Mouse (Mus musculus) intestine, embryonic 16.5 days (tissue): ENCODE measurements at regions not wholly inside any gene's neighbourhood (a gene's known extent, or its start where the extent isn't known, plus 50 kb on each side); places are given as distances from the start of the nearest gene placed in this dataset.

ENCODE experiments used
- ATAC-seq: fragments of 200-750 bp; cut with Nextera tagmentation; 2 replicates; pipeline ENCODE4 v1.8.0; 2017; ENCODE audit warnings: moderate TSS enrichment, moderate library complexity
- H3K27ac ChIP-seq: fragments of 300-500 bp; sonication (generic); 2 replicates; pipeline ENCODE4 v1.5.1; 2014; ENCODE audit warnings: mild to moderate bottlenecking, low read length
- H3K27me3 ChIP-seq: fragments of 300-500 bp; sonication (generic); replicated peaks from 2 replicates; pipeline ENCODE4 v1.6.1; 2014; ENCODE audit warnings: low read length, control low read depth, mixed read lengths; ENCODE audit not compliant: control insufficient read depth, insufficient read depth
- H3K36me3 ChIP-seq: fragments of 300-500 bp; sonication (generic); 2 replicates; pipeline ENCODE4 v1.6.1; 2014; ENCODE audit warnings: low read length, control low read depth; ENCODE audit not compliant: control insufficient read depth, insufficient read depth
- H3K4me1 ChIP-seq: fragments of 300-500 bp; sonication (generic); 2 replicates; pipeline ENCODE4 v1.6.1; 2014; ENCODE audit warnings: low read length, control low read depth, mixed read lengths; ENCODE audit not compliant: control insufficient read depth, insufficient read depth
- H3K4me2 ChIP-seq: fragments of 300-500 bp; sonication (generic); 2 replicates; pipeline ENCODE4 v1.6.1; 2014; ENCODE audit warnings: low read depth, low read length, control low read depth
- H3K4me3 ChIP-seq: fragments of 300-500 bp; sonication (generic); 2 replicates; pipeline ENCODE4 v1.5.1; 2014; ENCODE audit warnings: mild to moderate bottlenecking, low read length
- H3K9ac ChIP-seq: fragments of 300-500 bp; sonication (generic); 2 replicates; pipeline ENCODE4 v1.6.1; 2014; ENCODE audit warnings: low read depth, low read length
- H3K9me3 ChIP-seq: fragments of 300-500 bp; sonication (generic); 2 replicates; pipeline ENCODE4 v1.6.1; 2016; ENCODE audit warnings: low read length, control low read depth; ENCODE audit not compliant: control insufficient read depth
- WGBS: fragments of 180-500 bp; shearing (Covaris S2); extraction: QIAGEN DNeasy Blood & Tissue Kit; methylation state at CpG from one replicate; pipeline ENCODE4 v1.1.7; 2014; 5-methylcytosine and 5-hydroxymethylcytosine counted together

GRCm38 (mm10) chr12:70727496-70728259 is 97.6 kb upstream of the Frmd6 start:
- Histone ChIP-seq H3K4me3 (no peak overlapping the region), H3K36me3 (no peaks in the 10 kb centered on the region), H3K27me3 (no peaks in the 10 kb centered on the region), H3K27ac (no peak overlapping the region), H3K4me2 (no peak overlapping the region), H3K4me1 (no peaks in the 10 kb centered on the region), H3K9ac (no peak overlapping the region), H3K9me3 (no peaks in the 10 kb centered on the region)
- ATAC-seq, result no peak
- WGBS, result 81% methylated on average over 10 of the region's 10 CpGs

GRCm38 (mm10) chr12:70728407-70728806 is 96.9 kb upstream of the Frmd6 start:
- Histone ChIP-seq H3K4me1 (no peaks in the 10 kb centered on the region), H3K4me3 (no peak overlapping the region), H3K27ac (no peak overlapping the region), H3K9me3 (no peaks in the 10 kb centered on the region), H3K36me3 (no peaks in the 10 kb centered on the region), H3K9ac (no peak overlapping the region), H3K27me3 (no peaks in the 10 kb centered on the region), H3K4me2 (no peak overlapping the region)
- no peak for ATAC-seq
- WGBS, result 90% methylated on average over 1 of the region's 1 CpGs

GRCm38 (mm10) chr12:70729961-70730360 is 95.4 kb upstream of the Frmd6 start:
- no peak overlapping the region for H3K4me3 ChIP-seq
- H3K36me3 ChIP-seq, result no peaks in the 10 kb centered on the region
- H3K4me1 ChIP-seq, result no peaks in the 10 kb centered on the region
- H3K27me3 ChIP-seq, result no peaks in the 10 kb centered on the region
- 33% methylated on average over 6 of the region's 6 CpGs for WGBS
- no peak for ATAC-seq
- no peaks in the 10 kb centered on the region for H3K9me3 ChIP-seq
- H3K27ac ChIP-seq, result no peak overlapping the region
- no peak overlapping the region for H3K9ac ChIP-seq
- H3K4me2 ChIP-seq, result no peak overlapping the region

- Histone ChIP-seq H3K36me3 (no peaks in the 10 kb centered on the region), H3K4me1 (no peaks in the 10 kb centered on the region), H3K4me3 (no peak overlapping the region), H3K27me3 (no peaks in the 10 kb centered on the region), H3K4me2 (no peak overlapping the region), H3K9ac (no peak overlapping the region), H3K27ac (no peak overlapping the region), H3K9me3 (no peaks in the 10 kb centered on the region)
- ATAC-seq, result no peak
- WGBS, result 66% methylated on average over 6 of the region's 6 CpGs
These were observed 93.8 kb upstream of the Frmd6 start for GRCm38 (mm10) chr12:70731498-70731897.

GRCm38 (mm10) chr12:70732591-70732990 is 92.7 kb upstream of the Frmd6 start:
- no peak overlapping the region for H3K4me2 ChIP-seq
- H3K4me3 ChIP-seq, result no peak overlapping the region
- no peaks in the 10 kb centered on the region for H3K27me3 ChIP-seq
- no peaks in the 10 kb centered on the region for H3K36me3 ChIP-seq
- no peak for ATAC-seq
- H3K4me1 ChIP-seq, result no peaks in the 10 kb centered on the region
- 87% methylated on average over 3 of the region's 3 CpGs for WGBS
- no peak overlapping the region for H3K27ac ChIP-seq
- H3K9me3 ChIP-seq, result no peaks in the 10 kb centered on the region
- H3K9ac ChIP-seq, result no peak overlapping the region

GRCm38 (mm10) chr12:70738554-70738953 is 86.8 kb upstream of the Frmd6 start:
- WGBS, result 77% methylated on average over 3 of the region's 3 CpGs
- H3K36me3 ChIP-seq, result no peaks in the 10 kb centered on the region
- H3K9ac ChIP-seq, result no peak overlapping the region
- no peaks in the 10 kb centered on the region for H3K9me3 ChIP-seq
- no peak overlapping the region for H3K4me3 ChIP-seq
- H3K27me3 ChIP-seq, result no peaks in the 10 kb centered on the region
- no peak overlapping the region for H3K27ac ChIP-seq
- no peak for ATAC-seq
- H3K4me2 ChIP-seq, result no peak overlapping the region
- no peaks in the 10 kb centered on the region for H3K4me1 ChIP-seq

- Histone ChIP-seq H3K27me3 (no peaks in the 10 kb centered on the region), H3K36me3 (no peaks in the 10 kb centered on the region), H3K4me3 (no peak overlapping the region), H3K27ac (no peak overlapping the region), H3K4me2 (no peak overlapping the region), H3K4me1 (no peaks in the 10 kb centered on the region), H3K9ac (no peak overlapping the region), H3K9me3 (no peaks in the 10 kb centered on the region)
- WGBS, result 85% methylated on average over 6 of the region's 6 CpGs
- no peak for ATAC-seq
These were observed 86.0 kb upstream of the Frmd6 start for GRCm38 (mm10) chr12:70739316-70739715.

GRCm38 (mm10) chr12:70739766-70740165 is 85.5 kb upstream of the Frmd6 start:
- Histone ChIP-seq H3K27ac (no peak overlapping the region), H3K36me3 (no peaks in the 10 kb centered on the region), H3K27me3 (no peaks in the 10 kb centered on the region), H3K9me3 (no peaks in the 10 kb centered on the region), H3K4me2 (no peak overlapping the region), H3K9ac (no peak overlapping the region), H3K4me1 (no peaks in the 10 kb centered on the region), H3K4me3 (no peak overlapping the region)
- 60% methylated on average over 7 of the region's 7 CpGs for WGBS
- ATAC-seq, result no peak

- no peak for ATAC-seq
- 55% methylated on average over 3 of the region's 3 CpGs for WGBS
- no peaks in the 10 kb centered on the region for H3K4me1 ChIP-seq
These were observed 82.5 kb upstream of the Frmd6 start for GRCm38 (mm10) chr12:70742836-70743235.

GRCm38 (mm10) chr12:70745681-70746080 is 79.6 kb upstream of the Frmd6 start:
- Histone ChIP-seq H3K4me3 (no peak overlapping the region), H3K4me2 (no peak overlapping the region), H3K9ac (no peak overlapping the region), H3K36me3 (no peaks in the 10 kb centered on the region), H3K9me3 (no peaks in the 10 kb centered on the region), H3K4me1 (no peaks in the 10 kb centered on the region), H3K27ac (no peak overlapping the region), H3K27me3 (no peaks in the 10 kb centered on the region)
- 70% methylated on average over 2 of the region's 2 CpGs for WGBS
- no peak for ATAC-seq

More at GRCm38 (mm10) chr12:70742836-70743235, 82.5 kb upstream of the Frmd6 start:
- Histone ChIP-seq H3K27ac (no peak overlapping the region), H3K4me2 (no peak overlapping the region), H3K4me3 (no peak overlapping the region), H3K9me3 (no peaks in the 10 kb centered on the region), H3K36me3 (no peaks in the 10 kb centered on the region), H3K9ac (no peak overlapping the region), H3K27me3 (no peaks in the 10 kb centered on the region)
